Mouse (Mus musculus) gastrocnemius, postnatal 36 days (tissue): ENCODE data around the gene Wnt10a. TPM values are rescaled to one million over a fixed set of nuclear protein-coding genes. Genes with fewer than 3 reads are reported as not detected.
"Not testable (repeated sequence)": the region's sequence is repeated elsewhere in the genome, so short reads cannot be mapped to it uniquely, and the experiment has no call there.

Experiments used
- DNase-seq, 2 experiments: peaks; one replicate each; pipeline ENCODE4 v3.0.0; 2022
- intact Hi-C: fragments of 180-260 bp; cut with DNase I; formaldehyde crosslinking; loops from one replicate; pipeline ENCODE4 v1.15.1; 2025
- total RNA-seq, 2 experiments: library from RNA; stranded (reverse); gene quantifications; 2 replicates each; pipeline ENCODE4 v1.2.3; 2021

Gene Wnt10a
- total RNA-seq, 2 experiments from 2014 or later, result not detected

DNA sequence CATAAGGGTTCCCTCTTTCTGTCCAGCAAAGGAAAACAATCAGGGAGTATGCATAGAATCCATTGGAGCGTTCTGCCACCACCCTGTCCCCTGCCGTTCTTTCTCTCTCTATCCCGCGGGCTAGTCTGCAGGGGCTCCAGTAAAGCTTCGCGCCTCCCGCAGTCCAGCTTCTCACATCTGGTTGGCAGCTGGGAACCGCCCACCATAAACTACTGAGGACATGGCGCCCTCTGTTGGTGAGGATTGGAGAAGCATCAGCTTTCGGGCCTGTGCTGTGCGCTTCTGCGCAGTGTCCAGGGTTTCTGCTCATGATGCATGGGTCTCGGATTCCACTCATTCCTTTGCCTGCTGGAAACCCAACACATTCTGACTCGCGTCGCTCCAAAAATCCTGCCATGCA lies 16.8 kb downstream of the Wnt10a start:
- intact Hi-C loops, result no loop called here
- peak; percentile 86 to 89 for DNase-seq

DNA sequence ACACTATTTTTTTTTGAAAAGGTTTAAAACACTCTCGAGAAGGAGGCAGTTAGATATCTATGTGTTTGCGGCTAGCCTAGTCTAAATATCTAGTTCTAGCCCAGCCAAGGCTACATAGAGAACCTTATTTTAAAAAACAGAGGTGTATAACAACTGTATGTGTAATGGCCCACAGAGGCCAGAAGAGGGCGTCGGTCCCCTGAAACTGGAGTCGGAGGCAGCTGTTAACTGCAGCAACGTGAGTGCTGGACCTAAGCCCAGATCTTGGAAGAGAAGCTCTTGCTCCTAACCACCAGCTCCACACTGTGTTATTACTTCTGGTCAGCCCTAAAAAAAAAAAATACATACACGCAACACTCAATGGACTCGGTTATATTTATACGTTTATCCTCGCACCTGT lies 17.7 kb downstream of the Wnt10a start:
- no peak for DNase-seq
- intact Hi-C loops, result no loop called here

DNA sequence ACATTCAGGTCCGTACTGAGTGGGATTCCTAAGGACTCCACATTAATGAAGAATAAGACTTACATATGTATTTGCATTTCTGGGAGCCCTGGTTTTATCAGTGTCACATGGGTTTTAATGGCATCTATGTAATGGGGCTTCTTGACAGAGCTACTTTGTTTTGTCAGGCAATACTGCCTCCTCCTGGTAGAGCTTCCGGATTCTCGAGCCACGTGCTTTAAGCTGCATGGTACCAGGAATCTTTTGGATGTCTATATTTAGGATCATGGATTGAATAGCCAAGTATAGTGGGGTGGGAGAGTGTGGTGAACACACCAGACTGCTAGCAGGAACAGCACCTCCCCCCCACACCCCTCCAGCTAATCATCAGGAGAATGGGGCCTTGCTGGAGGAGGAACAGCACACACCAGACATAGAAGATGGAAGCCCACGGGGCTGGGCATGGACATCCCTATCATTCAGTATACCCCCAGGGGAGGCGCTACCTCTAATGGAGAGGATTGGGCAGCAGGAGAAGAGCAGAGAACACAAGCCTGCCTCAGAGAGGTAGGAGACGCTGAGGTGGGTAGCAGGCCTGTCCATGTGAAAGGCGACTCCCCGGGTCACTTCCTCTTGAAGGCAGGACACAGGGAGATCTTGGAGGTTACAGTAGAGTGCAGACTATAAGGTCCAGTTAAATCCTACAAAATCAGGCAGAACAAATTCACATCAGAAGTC lies 23.8 kb downstream of the Wnt10a start:
- intact Hi-C loops, result no loop called here

DNA sequence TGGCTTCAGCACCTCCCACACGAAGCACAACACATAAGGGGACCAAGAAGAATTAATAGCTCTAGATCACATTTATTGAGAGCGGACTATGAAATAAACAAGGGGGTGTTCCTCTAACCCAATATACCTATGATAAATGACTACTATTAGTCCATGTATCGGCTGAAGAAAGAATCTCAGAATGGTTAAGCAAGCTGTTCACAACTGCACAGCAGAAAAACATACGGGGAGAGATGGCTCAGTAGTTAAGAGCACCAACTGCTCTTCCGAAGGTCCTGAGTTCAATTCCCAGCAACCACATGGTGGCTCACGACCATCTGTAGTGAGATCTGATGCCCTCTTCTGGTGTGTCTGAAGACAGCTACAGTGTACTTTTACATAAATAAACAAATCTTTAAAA lies 24.6 kb downstream of the Wnt10a start:
- intact Hi-C loops, DNase-seq: not testable (repeated sequence)

More for the DNA sequence above, 23.8 kb downstream of the Wnt10a start:
- DNase-seq, result no peak

DNA sequence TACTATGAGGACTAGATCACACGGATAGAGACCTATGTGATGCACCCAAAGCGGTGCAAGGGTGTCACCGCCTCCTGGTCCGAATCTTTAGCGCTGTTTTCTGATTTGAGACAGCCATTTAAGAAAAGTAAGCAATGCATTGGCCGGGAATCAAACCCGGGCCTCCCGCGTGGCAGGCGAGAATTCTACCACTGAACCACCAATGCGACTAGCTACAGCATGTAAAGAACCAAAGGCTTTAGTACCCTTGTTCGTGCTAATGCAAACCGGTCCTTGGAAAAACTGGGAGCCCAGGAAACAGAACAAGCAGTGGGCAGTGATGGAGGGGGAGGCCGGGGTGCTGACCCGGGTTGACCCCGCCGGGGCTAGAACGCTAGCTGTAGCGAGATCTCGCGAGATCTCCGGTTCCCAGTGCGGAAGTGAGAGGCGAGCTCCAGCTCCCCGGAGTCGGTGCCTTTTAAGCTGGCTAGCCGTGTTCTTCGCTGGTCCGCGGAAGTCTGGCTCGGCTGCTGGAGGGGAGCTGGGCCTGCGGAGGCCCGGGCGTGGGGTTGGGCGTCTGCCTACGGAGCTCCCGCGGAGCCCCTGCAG lies 25.4 kb downstream of the Wnt10a start:
- DNase-seq, result peak; percentile 84 to 89
- intact Hi-C loops, result no loop called here

DNA sequence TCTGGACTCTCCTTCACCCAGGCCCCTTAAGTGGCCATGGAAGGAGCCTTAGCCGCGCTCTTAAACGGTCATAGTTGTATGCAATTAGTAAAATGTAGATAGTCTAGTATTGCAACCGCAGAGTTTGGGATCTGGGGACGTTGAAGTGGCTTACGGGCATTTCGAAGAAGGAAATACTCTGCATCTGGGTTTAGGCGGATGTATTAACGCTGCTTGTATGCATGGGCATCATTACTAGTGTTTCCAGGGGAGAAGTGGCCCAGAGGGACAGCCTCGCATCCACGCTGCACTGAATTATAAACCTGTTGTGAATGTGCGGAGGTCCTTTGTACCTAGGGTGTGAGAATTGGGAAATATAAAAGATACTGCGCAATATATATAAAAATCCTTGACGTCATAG lies 25.9 kb downstream of the Wnt10a start:
- intact Hi-C loops, result no loop called here
- DNase-seq, result no peak

DNA sequence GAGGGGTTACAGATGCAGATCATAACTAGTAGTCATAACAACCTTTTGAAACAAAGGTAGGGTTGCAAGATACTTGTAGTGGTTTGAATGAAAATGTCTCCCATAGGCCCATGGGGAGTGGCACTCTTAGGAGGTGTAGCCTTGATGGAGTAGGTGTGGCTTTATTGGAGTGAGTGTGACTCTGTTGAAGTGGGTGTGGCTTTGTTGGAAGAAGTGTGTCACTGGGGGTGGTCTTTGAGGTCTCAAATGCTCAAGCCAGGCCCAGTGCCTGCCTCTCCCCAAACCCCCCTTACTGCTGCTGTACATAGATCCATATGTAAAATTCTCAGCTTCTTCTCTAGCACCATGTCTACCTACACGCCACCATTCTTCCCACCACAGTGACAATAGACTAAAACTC lies 27.2 kb downstream of the Wnt10a start:
- no peak for DNase-seq
- intact Hi-C loops, result no loop called here

DNA sequence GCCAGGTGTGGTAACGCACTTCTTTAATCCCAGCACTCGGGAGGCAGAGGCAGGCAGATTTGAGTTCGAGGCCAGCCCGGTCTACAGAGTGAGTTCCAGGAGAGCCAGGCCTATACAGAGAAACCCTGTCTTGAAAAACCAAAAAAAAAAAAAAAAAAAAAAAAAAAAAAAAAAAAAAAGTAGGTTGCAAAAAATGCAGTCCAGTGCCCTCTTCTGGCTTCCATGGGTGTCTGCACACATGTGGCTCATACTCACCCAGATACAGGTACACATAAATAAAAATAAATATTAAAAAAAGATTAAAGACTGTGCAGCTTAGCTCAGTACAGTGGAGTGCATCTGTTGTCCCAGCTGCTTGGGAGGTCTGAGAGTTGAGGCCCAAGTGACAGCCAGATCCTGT lies 32.3 kb downstream of the Wnt10a start:
- intact Hi-C loops, result not testable (repeated sequence)

DNA sequence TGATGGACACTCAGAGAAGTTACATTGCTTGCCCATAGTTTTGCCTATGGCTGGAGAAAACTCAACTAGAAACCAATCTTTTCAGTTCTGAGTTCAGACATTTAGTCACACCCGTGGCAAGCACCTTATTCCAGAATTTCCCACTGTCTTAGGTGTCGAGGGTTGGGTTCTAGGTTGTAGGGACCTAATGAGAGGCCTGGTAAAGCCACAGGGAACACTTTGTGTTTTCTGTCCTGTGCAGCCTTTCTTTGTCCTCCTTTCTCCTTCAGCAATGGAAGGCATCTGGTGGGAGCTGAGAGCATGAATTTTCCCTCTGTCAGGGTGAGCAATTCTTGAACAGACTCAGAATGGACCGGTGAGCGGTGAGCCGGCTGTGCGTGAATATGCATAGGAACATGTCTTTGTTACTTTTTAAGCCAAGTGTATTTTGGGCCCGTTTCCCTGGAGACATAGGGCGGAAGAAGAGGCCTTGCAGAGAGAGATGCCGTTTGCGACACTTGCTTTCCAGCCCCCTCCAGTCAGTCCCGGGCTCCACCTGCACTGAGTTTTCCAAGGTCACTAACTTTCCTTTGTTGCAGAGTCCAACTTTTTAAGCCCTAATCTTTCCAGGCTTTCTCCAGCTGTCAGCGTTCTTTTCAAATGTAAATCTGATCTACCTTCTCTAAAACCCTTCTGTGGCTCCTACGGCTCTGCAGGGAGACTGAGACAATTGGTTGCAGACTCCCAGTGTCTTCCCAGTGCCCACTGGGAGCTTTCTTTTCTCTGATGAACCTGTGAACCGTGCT lies 33.4 kb downstream of the Wnt10a start:
- intact Hi-C loops, result no loop called here
- DNase-seq, result no peak

More for the DNA sequence above, 32.3 kb downstream of the Wnt10a start:
- not testable (repeated sequence) for DNase-seq

DNA sequence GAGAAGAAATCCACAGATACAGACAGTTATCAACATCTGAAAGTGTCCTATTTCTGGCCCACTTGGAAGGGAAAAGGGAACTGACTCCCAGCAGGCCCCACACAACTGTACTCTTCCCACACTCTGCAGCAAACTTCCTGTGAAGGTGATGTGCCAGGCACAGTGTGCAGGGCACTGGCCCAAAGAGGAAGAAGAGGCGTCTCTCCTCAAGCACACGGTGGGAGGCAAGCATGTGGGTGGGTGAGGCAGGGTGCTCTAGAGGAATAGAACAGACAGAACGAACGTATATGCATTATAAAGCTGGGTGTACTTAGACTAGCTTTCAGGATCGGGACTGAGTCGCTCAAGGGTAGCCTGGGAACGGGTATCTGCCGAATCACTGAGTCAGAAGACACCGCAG lies 38.7 kb downstream of the Wnt10a start:
- DNase-seq, result no peak
- intact Hi-C loops, result no loop called here

DNA sequence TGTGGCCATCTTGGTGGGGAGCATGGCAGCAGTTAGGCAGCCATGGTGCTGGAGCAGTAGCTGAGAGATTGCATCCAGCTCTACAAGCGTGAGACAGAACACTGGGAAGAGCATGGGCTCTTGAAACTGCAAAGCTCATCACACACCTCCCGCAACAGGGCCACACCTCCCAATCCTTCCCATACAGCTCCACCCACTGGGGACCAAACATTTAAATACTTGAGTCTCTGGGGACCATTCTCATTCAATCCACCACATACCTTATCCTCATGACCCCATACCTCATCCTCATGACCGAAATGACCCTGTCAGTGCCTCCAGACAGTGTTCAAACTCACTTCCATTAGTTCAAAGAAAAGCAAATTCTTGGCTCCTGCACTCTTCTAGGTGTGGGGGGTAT lies 41.9 kb downstream of the Wnt10a start:
- no peak for DNase-seq
- intact Hi-C loops, result no loop called here

DNA sequence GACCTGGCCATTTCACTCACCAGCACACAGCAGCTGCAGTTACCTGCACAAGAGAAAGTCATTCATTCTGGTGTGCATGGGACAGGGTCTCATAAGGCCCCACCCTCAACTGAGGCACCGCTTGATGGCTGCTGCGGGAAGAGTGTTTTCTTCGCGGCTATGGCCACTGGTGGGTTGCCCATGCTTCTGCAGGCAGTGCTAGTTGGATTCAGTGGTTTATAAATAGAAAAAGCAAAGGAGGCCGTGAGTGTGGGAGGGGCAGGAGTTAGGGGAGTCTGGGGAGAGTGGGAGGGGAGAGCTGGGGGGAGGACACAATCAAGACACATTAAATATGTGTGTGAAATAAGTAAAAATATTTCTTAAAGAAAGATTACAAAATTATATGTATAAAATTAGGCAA lies 51.8 kb downstream of the Wnt10a start:
- no peak for DNase-seq
- intact Hi-C loops, result no loop called here

DNA sequence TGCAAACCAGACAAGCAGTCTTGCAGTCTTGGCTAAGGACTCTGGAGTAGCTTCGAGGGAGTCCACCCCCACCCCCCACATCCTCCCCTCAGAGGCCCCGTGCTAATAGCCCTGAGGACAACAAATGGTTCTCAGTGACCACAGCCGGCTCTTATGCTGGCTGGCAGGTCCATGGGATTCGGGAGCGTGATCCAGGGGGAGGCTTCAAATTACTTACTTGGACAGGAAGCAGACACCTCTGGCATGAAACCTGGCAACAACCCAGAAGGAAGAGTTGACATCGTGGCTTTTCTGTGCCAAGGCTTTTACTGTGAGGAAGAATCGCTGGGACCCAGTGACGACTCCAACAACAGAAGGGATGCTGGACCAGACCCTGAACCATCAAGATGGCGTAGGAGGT lies 55.0 kb downstream of the Wnt10a start:
- no peak for DNase-seq
- intact Hi-C loops, result no loop called here

DNA sequence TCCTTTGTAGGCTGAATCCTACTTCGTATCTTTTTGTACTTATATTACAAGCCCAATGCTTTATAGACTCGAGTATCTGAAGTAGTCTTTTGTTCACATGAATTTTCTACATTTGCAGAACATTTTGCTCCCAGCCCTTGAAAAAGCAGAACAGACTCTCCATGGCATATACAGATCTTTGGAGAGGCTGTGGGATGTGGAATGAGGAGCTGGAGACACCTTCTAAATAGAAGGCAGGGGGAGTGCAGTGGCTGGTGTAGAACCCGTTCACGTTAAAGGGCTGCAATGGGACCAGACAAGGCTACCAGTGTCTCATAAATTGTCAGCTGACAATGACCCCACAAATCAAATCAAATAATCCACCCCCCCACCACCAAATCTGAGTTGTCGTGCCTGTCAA lies 57.6 kb downstream of the Wnt10a start:
- intact Hi-C loops, result no loop called here
- DNase-seq, result no peak

DNA sequence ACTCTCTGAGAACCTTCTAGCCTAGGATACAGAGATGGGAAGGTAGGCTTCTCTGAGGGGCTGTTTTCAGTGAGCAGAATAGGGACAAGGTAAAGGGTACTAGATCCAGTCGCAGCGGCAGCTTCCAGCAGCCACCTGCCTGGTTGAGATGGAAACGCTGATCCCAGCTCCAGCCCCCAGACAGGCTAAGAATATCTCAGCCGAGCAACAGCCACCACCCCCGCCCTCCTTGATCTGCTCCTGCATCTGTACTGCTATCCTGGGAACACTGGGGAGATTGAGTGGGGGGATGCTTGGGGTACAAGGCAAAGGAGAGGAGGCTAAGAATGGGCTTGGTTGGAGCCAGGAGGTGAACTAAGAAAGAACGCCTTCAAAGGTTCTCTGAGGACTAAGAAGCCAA lies 58.9 kb downstream of the Wnt10a start:
- intact Hi-C loops, result no loop called here
- DNase-seq, result no peak

DNA sequence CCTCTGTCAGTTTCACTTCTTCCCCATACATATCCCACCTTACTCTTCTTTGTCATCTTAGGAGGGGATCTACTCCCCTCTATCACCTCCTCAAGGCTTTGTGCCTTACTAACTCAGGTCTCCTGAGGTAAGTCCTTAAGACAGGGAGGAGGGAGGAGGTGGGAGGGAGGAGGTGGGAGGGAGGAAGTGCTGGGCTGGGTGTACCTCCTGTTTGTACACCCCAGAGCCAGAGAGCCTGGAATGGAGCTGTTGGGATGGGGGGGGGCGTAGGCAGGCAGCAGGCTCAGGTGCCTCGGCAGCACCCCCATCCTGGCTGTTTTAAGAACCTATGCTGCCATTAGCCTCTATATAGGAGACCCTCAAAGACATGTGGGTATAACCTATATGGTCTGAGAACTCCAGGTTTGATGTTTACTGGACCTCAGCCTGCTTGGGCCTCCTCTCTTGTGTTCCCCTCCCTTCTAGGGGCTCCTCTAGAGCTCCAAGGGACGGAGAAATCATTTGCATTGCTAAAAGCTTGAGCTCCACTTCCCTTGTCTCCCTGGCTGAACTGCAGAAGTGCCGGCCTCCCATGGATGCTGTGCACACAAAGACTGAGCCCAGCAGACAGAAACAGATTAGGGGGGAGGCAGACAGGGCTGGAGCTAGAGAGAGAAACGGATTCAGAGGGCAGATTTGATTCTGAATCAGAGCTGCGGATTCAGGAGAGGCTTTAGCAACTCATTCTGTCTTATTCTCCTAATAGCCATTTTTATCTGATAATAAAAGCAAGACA lies 59.9 kb downstream of the Wnt10a start:
- intact Hi-C loops, result no loop called here
- DNase-seq, result no peak

Other genes starting within 250 kb of the Wnt10a start
- 10 to 100 TPM; 52.2 to 73.6 TPM for gene Plcd4, start 248.6 kb upstream of the Wnt10a start, total RNA-seq
- gene Usp37, start 247.2 kb upstream of the Wnt10a start, total RNA-seq, result 1 to 10 TPM; 7.8 to 8.8 TPM
- 1 to 10 TPM; 7.1 to 7.2 TPM for gene Zfp142, start 203.3 kb upstream of the Wnt10a start, total RNA-seq
- gene Bcs1l, start 203.2 kb upstream of the Wnt10a start, total RNA-seq, result 10 to 100 TPM; 17.9 to 19.6 TPM
- 10 to 100 TPM; 15.1 to 17.5 TPM for gene Rnf25, start 190.1 kb upstream of the Wnt10a start, total RNA-seq
- gene Stk36, start 190.1 kb upstream of the Wnt10a start, total RNA-seq, result under 1 TPM; 0.38 to 0.39 TPM
- gene Ttll4, start 129.8 kb upstream of the Wnt10a start, total RNA-seq, result 10 to 100 TPM; 11.3 to 14.3 TPM
- gene Cyp27a1, start 77.9 kb upstream of the Wnt10a start, total RNA-seq, result 10 to 100 TPM; 41.0 to 44.1 TPM
- gene Prkag3, start 42.3 kb upstream of the Wnt10a start, total RNA-seq, result 10 to 100 TPM; 63.9 to 90.3 TPM
- under 1 TPM; 0.20 to 0.32 TPM for gene Wnt6, start 19.6 kb upstream of the Wnt10a start, total RNA-seq
- gene Cdk5r2, start 63.4 kb downstream of the Wnt10a start, total RNA-seq, result not detected
- gene Fev, start 93.9 kb downstream of the Wnt10a start, total RNA-seq, result not detected
- gene Cryba2, start 101.6 kb downstream of the Wnt10a start, total RNA-seq, result not detected
- not detected for gene Cfap65, start 144.1 kb downstream of the Wnt10a start, total RNA-seq
- under 1 TPM; 0.12 to 0.20 TPM for gene Ihh, start 160.2 kb downstream of the Wnt10a start, total RNA-seq